Mouse (Mus musculus): Measurements from ENCODE around the gene Gpr150. TPM values are rescaled to one million over a fixed set of nuclear protein-coding genes. Genes with fewer than 3 reads are reported as not detected.

Gene Gpr150
- polyA plus RNA-seq (2012; rRNA removed), result 0.39 and 0.41 TPM in 2 replicates

DNA sequence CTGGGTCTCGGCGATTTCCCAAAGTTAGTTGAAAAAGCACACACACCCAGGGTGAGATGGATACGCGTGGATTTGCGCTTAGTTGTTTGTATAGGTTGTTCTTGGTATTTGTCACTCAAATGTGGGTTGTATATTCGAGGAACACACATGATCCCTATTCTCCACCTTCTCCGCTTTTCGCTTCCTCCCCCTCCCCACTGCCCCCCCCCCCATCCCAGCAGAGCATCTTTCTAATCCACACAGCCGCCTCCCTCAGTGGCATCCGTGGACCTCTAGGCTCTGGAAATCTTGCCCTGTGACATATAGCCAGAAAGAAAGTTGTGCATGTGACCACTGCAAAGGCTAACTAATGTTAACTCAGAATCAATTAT, at the start of gene Gpr150:
Gene Gpr150 (minus strand): TSS at position 101 of the 371 bp plus-strand sequence.
- TF ChIP-seq POLR2A (IDR thresholded peaks at IDR 0.05; ENCODE audit: low read depth, low read length) (no peak), CTCF (conservative IDR thresholded peaks at IDR 0.05; ENCODE audit: insufficient read depth, insufficient read length, low read depth, low read length) (no peak)
- Histone ChIP-seq H3K4me1 (ENCODE audit: control insufficient read depth, insufficient read depth, low read length) (peaks cover 3% of the 10 kb centered on the region; the same call in 1 of the 2 replicates), H3K4me3 (ENCODE audit: insufficient read depth, low read depth, low read length) (peak within 1 kb of the TSS; percentile 39), H3K27me3 (replicated peaks; ENCODE audit: control insufficient read depth, insufficient read depth, low read length) (no peaks in the 10 kb centered on the region), H3K36me3 (ENCODE audit: control insufficient read depth, insufficient read depth, low read length) (no peaks in the 10 kb centered on the region), H3K27ac (ENCODE audit: insufficient read depth, low read depth, low read length) (no peak within 1 kb of the TSS)
- no peak for DNase-seq
- WGBS, result 18% methylated on average over 10 of the region's 10 CpGs

DNA sequence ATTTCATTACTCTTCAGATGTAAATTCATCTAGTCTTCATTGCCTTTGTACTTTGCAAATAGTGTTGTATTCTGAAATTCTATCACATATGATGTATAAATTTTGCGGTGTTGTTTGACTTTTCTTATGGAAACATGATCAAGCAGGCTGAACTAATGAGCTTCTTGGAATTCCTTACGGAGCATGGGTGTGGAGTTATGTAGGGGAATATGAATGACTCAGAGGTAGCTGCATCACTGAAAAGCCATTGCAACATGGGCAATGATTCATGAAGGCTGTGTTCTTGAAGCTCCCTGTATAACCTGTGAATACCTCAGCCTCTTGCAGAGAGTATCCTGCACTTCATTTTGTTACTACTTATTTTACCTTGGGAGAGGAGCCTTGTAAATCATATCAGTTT, 45.2 kb upstream of the Gpr150 start:
- TF ChIP-seq CTCF (conservative IDR thresholded peaks at IDR 0.05; ENCODE audit: insufficient read depth, insufficient read length, low read depth, low read length) (no peak), POLR2A (IDR thresholded peaks at IDR 0.05; ENCODE audit: low read depth, low read length) (no peak)
- no peak overlapping the region for H3K27ac ChIP-seq (ENCODE audit: insufficient read depth, low read depth, low read length)
- H3K36me3 ChIP-seq (ENCODE audit: control insufficient read depth, insufficient read depth, low read length), result no peaks in the 10 kb centered on the region
- no peaks in the 10 kb centered on the region for H3K27me3 ChIP-seq (replicated peaks; ENCODE audit: control insufficient read depth, insufficient read depth, low read length)
- DNase-seq, result no peak
- peaks cover 3% of the 10 kb centered on the region; the same call in 1 of the 2 replicates for H3K4me1 ChIP-seq (ENCODE audit: control insufficient read depth, insufficient read depth, low read length)
- H3K4me3 ChIP-seq (ENCODE audit: insufficient read depth, low read depth, low read length), result no peak overlapping the region
- WGBS, result 84% methylated on average over 2 of the region's 2 CpGs

GRCm38 (mm10) chr13:76098493-76099303, 41.9 kb upstream of the Gpr150 start, which contains the start of the genes Arsk and Ttc37:
Gene Arsk (minus strand): TSS chr13:76098660.
Gene Ttc37 (plus strand): TSS chr13:76098734.
- peak; percentile 98 for DNase-seq
- TF ChIP-seq CTCF (conservative IDR thresholded peaks at IDR 0.05; ENCODE audit: insufficient read depth, insufficient read length, low read depth, low read length), result no peak
- no peak for TF ChIP-seq POLR2A (IDR thresholded peaks at IDR 0.05; ENCODE audit: low read depth, low read length)
- WGBS, result under 1% methylated on average over 34 of the region's 34 CpGs
- H3K36me3 ChIP-seq (ENCODE audit: control insufficient read depth, insufficient read depth, low read length), result no peaks in the 10 kb centered on the region
- no peaks in the 10 kb centered on the region for H3K27me3 ChIP-seq (replicated peaks; ENCODE audit: control insufficient read depth, insufficient read depth, low read length)
- H3K4me3 ChIP-seq (ENCODE audit: insufficient read depth, low read depth, low read length), result peak within 1 kb of the TSS; percentile 89
- peak within 1 kb of the TSS; percentile 79 for H3K27ac ChIP-seq (ENCODE audit: insufficient read depth, low read depth, low read length)
- peaks cover 3% of the 10 kb centered on the region; the same call in 1 of the 2 replicates for H3K4me1 ChIP-seq (ENCODE audit: control insufficient read depth, insufficient read depth, low read length)

GRCm38 (mm10) chr13:76098116-76098492, 41.3 kb upstream of the Gpr150 start:
- DNase-seq, result peak; percentile 77
- no peaks in the 10 kb centered on the region for H3K36me3 ChIP-seq (ENCODE audit: control insufficient read depth, insufficient read depth, low read length)
- 1% methylated on average over 16 of the region's 16 CpGs for WGBS

GRCm38 (mm10) chr13:76074323-76074722, 17.5 kb upstream of the Gpr150 start:
- no peak for DNase-seq
- TF ChIP-seq POLR2A (IDR thresholded peaks at IDR 0.05; ENCODE audit: low read depth, low read length), result no peak
- TF ChIP-seq CTCF (conservative IDR thresholded peaks at IDR 0.05; ENCODE audit: insufficient read depth, insufficient read length, low read depth, low read length), result no peak
- no peaks in the 10 kb centered on the region for H3K27me3 ChIP-seq (replicated peaks; ENCODE audit: control insufficient read depth, insufficient read depth, low read length)
- H3K36me3 ChIP-seq (ENCODE audit: control insufficient read depth, insufficient read depth, low read length), result no peaks in the 10 kb centered on the region
- no peak overlapping the region for H3K4me3 ChIP-seq (ENCODE audit: insufficient read depth, low read depth, low read length)
- H3K27ac ChIP-seq (ENCODE audit: insufficient read depth, low read depth, low read length), result no peak overlapping the region
- 76% methylated on average over 1 of the region's 1 CpGs for WGBS
- no peaks in the 10 kb centered on the region for H3K4me1 ChIP-seq (ENCODE audit: control insufficient read depth, insufficient read depth, low read length)

More at GRCm38 (mm10) chr13:76098116-76098492, 41.3 kb upstream of the Gpr150 start:
- no peak for TF ChIP-seq POLR2A (IDR thresholded peaks at IDR 0.05; ENCODE audit: low read depth, low read length)
- H3K27ac ChIP-seq (ENCODE audit: insufficient read depth, low read depth, low read length), result peak overlapping the region; percentile 79
- peaks cover 3% of the 10 kb centered on the region; the same call in 1 of the 2 replicates for H3K4me1 ChIP-seq (ENCODE audit: control insufficient read depth, insufficient read depth, low read length)
- H3K4me3 ChIP-seq (ENCODE audit: insufficient read depth, low read depth, low read length), result peak overlapping the region; percentile 89
- H3K27me3 ChIP-seq (replicated peaks; ENCODE audit: control insufficient read depth, insufficient read depth, low read length), result no peaks in the 10 kb centered on the region

- Histone ChIP-seq H3K36me3 (ENCODE audit: control insufficient read depth, insufficient read depth, low read length) (no peaks in the 10 kb centered on the region), H3K27ac (ENCODE audit: insufficient read depth, low read depth, low read length) (no peak overlapping the region), H3K4me3 (ENCODE audit: insufficient read depth, low read depth, low read length) (no peak overlapping the region), H3K27me3 (replicated peaks; ENCODE audit: control insufficient read depth, insufficient read depth, low read length) (no peaks in the 10 kb centered on the region), H3K4me1 (ENCODE audit: control insufficient read depth, insufficient read depth, low read length) (peaks cover 3% of the 10 kb centered on the region; the same call in 1 of the 2 replicates)
- no peak for TF ChIP-seq POLR2A (IDR thresholded peaks at IDR 0.05; ENCODE audit: low read depth, low read length)
- no peak for TF ChIP-seq CTCF (conservative IDR thresholded peaks at IDR 0.05; ENCODE audit: insufficient read depth, insufficient read length, low read depth, low read length)
- 79% methylated on average over 13 of the region's 13 CpGs for WGBS
- no peak for DNase-seq
These were observed 7.7 kb upstream of the Gpr150 start for GRCm38 (mm10) chr13:76064363-76064945.

DNA sequence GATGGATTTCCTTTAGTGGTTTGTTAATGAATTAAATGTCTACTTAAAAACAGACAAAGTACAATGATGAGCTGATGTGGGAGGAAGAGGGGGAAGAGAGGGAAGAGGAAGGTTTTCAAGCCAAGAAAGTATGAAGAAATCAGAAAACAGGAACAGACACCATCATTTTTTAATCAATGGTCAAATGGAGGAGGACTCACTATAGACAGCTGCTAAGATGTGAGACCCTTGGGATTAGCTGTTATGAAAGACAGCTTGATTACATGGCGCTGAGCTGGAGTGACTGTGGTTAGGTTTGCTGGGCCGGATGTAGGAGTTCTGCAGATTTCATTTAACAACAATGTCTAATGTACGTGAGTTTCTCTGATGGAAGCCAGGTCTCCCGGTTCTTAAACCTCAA, 6.8 kb upstream of the Gpr150 start:
- Histone ChIP-seq H3K4me3 (ENCODE audit: insufficient read depth, low read depth, low read length) (no peak overlapping the region), H3K27me3 (replicated peaks; ENCODE audit: control insufficient read depth, insufficient read depth, low read length) (no peaks in the 10 kb centered on the region), H3K27ac (ENCODE audit: insufficient read depth, low read depth, low read length) (no peak overlapping the region), H3K36me3 (ENCODE audit: control insufficient read depth, insufficient read depth, low read length) (no peaks in the 10 kb centered on the region), H3K4me1 (ENCODE audit: control insufficient read depth, insufficient read depth, low read length) (peaks cover 3% of the 10 kb centered on the region; the same call in 1 of the 2 replicates)
- no peak for TF ChIP-seq POLR2A (IDR thresholded peaks at IDR 0.05; ENCODE audit: low read depth, low read length)
- no peak for TF ChIP-seq CTCF (conservative IDR thresholded peaks at IDR 0.05; ENCODE audit: insufficient read depth, insufficient read length, low read depth, low read length)
- DNase-seq, result no peak
- WGBS, result 91% methylated on average over 4 of the region's 4 CpGs

Measured in kidney, adult 2 months (tissue).